Mouse (Mus musculus) spleen, adult 2 months (tissue): ENCODE results near the gene Mroh7.

Experiments
- CTCF ChIP-seq: fragments of 200-500 bp; IDR thresholded peaks from 2 replicates; pipeline ENCODE4 v1.5.1; 2011; ENCODE audit warnings: mild to moderate bottlenecking, inconsistent platforms; ENCODE audit not compliant: insufficient read depth, insufficient read length, insufficient replicate concordance; ENCODE audit errors: extremely low read depth
- POLR2A ChIP-seq: fragments of 200-500 bp; IDR thresholded peaks from 2 replicates; pipeline ENCODE4 v1.6.1; 2011; ENCODE audit warnings: low read depth, low read length, inconsistent platforms

GRCm38 (mm10) chr4:106778116-106778788 is 47.5 kb upstream of the Mroh7 start:
- TF ChIP-seq POLR2A (no peak), CTCF (no peak)
